Mouse (Mus musculus): Measurements from ENCODE around the gene Psmb1.
"Not testable (repeated sequence)": the region's sequence is repeated elsewhere in the genome, so short reads cannot be mapped to it uniquely, and the experiment has no call there.

Psmb1 gene

GRCm38 (mm10) chr17:15459761-15460160 lies 39.8 kb downstream of the Psmb1 start:
- DNase-seq (ENCODE audit: low read depth) = no peak

- DNase-seq (ENCODE audit: low read depth) = no peak
Measured at GRCm38 (mm10) chr17:15456595-15456994, 43.0 kb downstream of the Psmb1 start.

GRCm38 (mm10) chr17:15455203-15455602 lies 44.3 kb downstream of the Psmb1 start:
- no peak for DNase-seq (ENCODE audit: low read depth)

- no peak for DNase-seq (ENCODE audit: low read depth)
Measured at GRCm38 (mm10) chr17:15449606-15450005, 49.9 kb downstream of the Psmb1 start.

- DNase-seq (ENCODE audit: low read depth) = not testable (repeated sequence)
Measured at GRCm38 (mm10) chr17:15449144-15449543, 50.4 kb downstream of the Psmb1 start.

GRCm38 (mm10) chr17:15447831-15448230 lies 51.7 kb downstream of the Psmb1 start:
- DNase-seq (ENCODE audit: low read depth) = no peak

- DNase-seq (ENCODE audit: low read depth) = no peak
Measured at GRCm38 (mm10) chr17:15445421-15445820, 54.1 kb downstream of the Psmb1 start.

GRCm38 (mm10) chr17:15440463-15441121 lies 59.0 kb downstream of the Psmb1 start:
- no peak for DNase-seq (ENCODE audit: low read depth)

GRCm38 (mm10) chr17:15440067-15440462 lies 59.5 kb downstream of the Psmb1 start:
- no peak for DNase-seq (ENCODE audit: low read depth)

GRCm38 (mm10) chr17:15434748-15435147 lies 64.8 kb downstream of the Psmb1 start:
- no peak for DNase-seq (ENCODE audit: low read depth)

- no peak for DNase-seq (ENCODE audit: low read depth)
Measured at GRCm38 (mm10) chr17:15432036-15432435, 67.5 kb downstream of the Psmb1 start.

GRCm38 (mm10) chr17:15431551-15431950 lies 68.0 kb downstream of the Psmb1 start:
- no peak for DNase-seq (ENCODE audit: low read depth)

GRCm38 (mm10) chr17:15431021-15431514 lies 68.5 kb downstream of the Psmb1 start:
- no peak for DNase-seq (ENCODE audit: low read depth)

GRCm38 (mm10) chr17:15429937-15430336 lies 69.6 kb downstream of the Psmb1 start:
- no peak for DNase-seq (ENCODE audit: low read depth)

- DNase-seq (ENCODE audit: low read depth) = no peak
Measured at GRCm38 (mm10) chr17:15429451-15429850, 70.1 kb downstream of the Psmb1 start.

- no peak for DNase-seq (ENCODE audit: low read depth)
Measured at GRCm38 (mm10) chr17:15425931-15426330, 73.6 kb downstream of the Psmb1 start.
